Mouse (Mus musculus) left cerebral cortex, postnatal 25 days (tissue): Measurements from ENCODE around the gene Spam1. TPM values are rescaled to one million over a fixed set of nuclear protein-coding genes. Genes with fewer than 3 reads are reported as not detected.

Experiments
- DNase-seq, 2 experiments: peaks; one replicate each; pipeline ENCODE4 v3.0.0; 2022; ENCODE audit warnings: low spot score in 2 of 2, mixed read lengths in 1 of 2
- intact Hi-C: fragments of 180-260 bp; cut with DNase I; formaldehyde crosslinking; loops from one replicate; pipeline ENCODE4 v1.15.1; 2025
- total RNA-seq, 2 experiments: library from RNA; stranded (reverse); gene quantifications; 2 replicates each; pipeline ENCODE4 v1.2.3; 2021

Gene Spam1
- total RNA-seq, result not detected

GRCm38 (mm10) chr6:24790888-24791287, at the start of gene Spam1:
Gene Spam1, plus strand, starts transcription at chr6:24791188.
- no peak for DNase-seq
- intact Hi-C loops, result no loop called here

- intact Hi-C loops, result no loop called here
Measured at GRCm38 (mm10) chr6:24748029-24748428, 43.0 kb upstream of the Spam1 start, which contains the start of gene Hyal4. Gene Hyal4, plus strand, starts transcription at chr6:24748329.

GRCm38 (mm10) chr6:24759281-24759680, 31.7 kb upstream of the Spam1 start:
- intact Hi-C loops, result no loop called here
- no peak for DNase-seq

More at GRCm38 (mm10) chr6:24748029-24748428, 43.0 kb upstream of the Spam1 start, which contains the start of gene Hyal4:
- no peak for DNase-seq

GRCm38 (mm10) chr6:24766261-24766660, 24.7 kb upstream of the Spam1 start:
- DNase-seq, result no peak
- intact Hi-C loops, result no loop called here

GRCm38 (mm10) chr6:24779182-24779581, 11.8 kb upstream of the Spam1 start:
- DNase-seq, result no peak
- intact Hi-C loops, result no loop called here

GRCm38 (mm10) chr6:24822070-24822469, 31.1 kb downstream of the Spam1 start:
- intact Hi-C loops, result no loop called here
- DNase-seq, result no peak

Other genes starting within 250 kb of the Spam1 start
- gene Lmod2, start 193.4 kb upstream of the Spam1 start, total RNA-seq, result not detected
- 100 to 1,000 TPM; 108 to 126 TPM for gene Wasl, start 126.2 kb upstream of the Spam1 start, total RNA-seq
- gene Hyal6, start 57.9 kb upstream of the Spam1 start, total RNA-seq, result not detected
- not detected for gene Hyal4, start 42.9 kb upstream of the Spam1 start, total RNA-seq
- not detected for gene Hyal5, start 66.8 kb downstream of the Spam1 start, total RNA-seq
- 10 to 100 TPM; 41.0 to 42.0 TPM for gene Tmem229a, start 165.1 kb downstream of the Spam1 start, total RNA-seq